In the genomic region with DNA sequence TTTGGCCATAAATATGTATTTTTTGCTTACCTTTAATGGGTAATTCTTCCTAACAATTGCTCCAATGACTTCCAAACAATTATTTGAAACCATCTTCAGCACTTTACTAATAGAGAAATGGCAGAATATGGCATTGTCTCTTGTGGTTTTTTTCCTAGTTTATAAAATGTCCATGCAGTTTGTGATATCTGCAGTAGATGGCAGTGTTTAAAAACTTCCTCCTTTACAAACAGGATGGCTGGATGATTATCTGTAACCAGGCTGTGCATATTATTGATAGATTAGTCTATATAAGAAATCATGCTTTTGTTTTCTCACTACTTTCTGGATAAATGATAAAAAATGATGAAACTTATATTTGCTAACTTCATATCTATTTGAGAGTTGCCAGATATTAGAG, we compare ENCODE assay signal across 13 mouse cellular contexts.
DNase-seq lines count a peak whose midpoint lies in the region; ATAC-seq and TF ChIP-seq lines count a peak whose summit lies in the region.
"Had no signal": no experiment of that assay in that cellular context is flagged by ENCODE, and none has a peak within 500 bp of the region (broad histone marks: within the 10 kb centered on the region; RNA-seq: fewer than 3 reads in every experiment).

No protein-coding gene starts in this region.

- no peak overlapping the region for H3K27ac ChIP-seq in heart, postnatal 0 days (ENCODE audit: low read depth)
- H3K27ac ChIP-seq in liver, postnatal 0 days (ENCODE audit: low read depth): no peak overlapping the region
- H3K27ac ChIP-seq: limb, embryonic 10.5 days had no signal

- CTCF ChIA-PET in Patski (lab: Charles Lee): no interaction called here

- 0 out of 2 replicates have a peak, but pooled peaks cover 7% of the 10 kb centered on the region for H3K9me3 ChIP-seq in heart, postnatal 0 days (replicated peaks; ENCODE audit: control insufficient read depth, low read length)
- no peaks in the 10 kb centered on the region for H3K9me3 ChIP-seq in liver, postnatal 0 days (ENCODE audit: low read length)
- H3K9me3 ChIP-seq: limb, embryonic 10.5 days had no signal

- peak; percentile 40 for TF ChIP-seq CTCF in heart, postnatal 0 days (IDR thresholded peaks at IDR 0.05; ENCODE audit: low read depth)
- TF ChIP-seq CTCF in liver, postnatal 0 days (IDR thresholded peaks at IDR 0.05; ENCODE audit: low read depth): peak; percentile 36; the same call in 1 of the 2 replicates
- peak; percentile 32 for TF ChIP-seq CTCF in Patski (IDR thresholded peaks at IDR 0.05)

- no peak overlapping the region for H3K4me2 ChIP-seq in heart, postnatal 0 days (ENCODE audit: low read depth, low read length)
- H3K4me2 ChIP-seq in liver, postnatal 0 days (ENCODE audit: low read depth, low read length): no peak overlapping the region

- in situ Hi-C loops in Patski (cut with MboI; ENCODE audit: low pct_unique_long_range_greater_than_20kb): loop anchor here (10.0 kb wide), 1 partner anchor 644 kb away; no protein-coding TSS in a partner anchor

- no peaks in the 10 kb centered on the region for H3K36me3 ChIP-seq in heart, postnatal 0 days (replicated peaks; ENCODE audit: control insufficient read depth, insufficient read depth, low read length)
- H3K36me3 ChIP-seq in liver, postnatal 0 days (replicated peaks; ENCODE audit: insufficient read depth, low read length): no peaks in the 10 kb centered on the region
- H3K36me3 ChIP-seq: limb, embryonic 10.5 days had no signal

- no peak overlapping the region for H3K9ac ChIP-seq in heart, postnatal 0 days (replicated peaks; ENCODE audit: low read depth, low read length)
- no peak overlapping the region for H3K9ac ChIP-seq in liver, postnatal 0 days (replicated peaks)

- no peak overlapping the region for H3K4me3 ChIP-seq in heart, postnatal 0 days (ENCODE audit: low read depth, low read length)
- H3K4me3 ChIP-seq in liver, postnatal 0 days (ENCODE audit: low read depth, low read length): no peak overlapping the region
- H3K4me3 ChIP-seq: limb, embryonic 10.5 days; myocyte had no signal

- POLR2A ChIA-PET in Patski (lab: Charles Lee): no interaction called here

- no peak for ATAC-seq in heart, postnatal 0 days (ENCODE audit: insufficient read depth, low read depth)
- no peak for ATAC-seq in liver, postnatal 0 days
- no peak for ATAC-seq in Patski

- no peaks in the 10 kb centered on the region for H3K27me3 ChIP-seq in heart, postnatal 0 days (ENCODE audit: control insufficient read depth, insufficient read depth, low read length)
- H3K27me3 ChIP-seq in liver, postnatal 0 days (ENCODE audit: insufficient read depth, low read length): no peaks in the 10 kb centered on the region
- peaks cover 3% of the 10 kb centered on the region for H3K27me3 ChIP-seq in Patski

- H3K4me1 ChIP-seq in heart, postnatal 0 days (ENCODE audit: control insufficient read depth, insufficient read depth): no peaks in the 10 kb centered on the region
- no peaks in the 10 kb centered on the region for H3K4me1 ChIP-seq in liver, postnatal 0 days (ENCODE audit: insufficient read depth)
- H3K4me1 ChIP-seq: limb, embryonic 10.5 days had no signal

- no peak for DNase-seq in heart, postnatal 0 days (ENCODE audit: low spot score)
- DNase-seq in heart, postnatal 25 days (ENCODE audit: low spot score): no peak
- DNase-seq in liver, postnatal 0 days: no peak
- no peak for DNase-seq in liver
- no peak for DNase-seq in Patski (ENCODE audit: low read depth, low spot score)
- peak; percentile 9 for DNase-seq in retina, postnatal 7 days (ENCODE audit: low read depth, low spot score)
- DNase-seq in right cerebral cortex, postnatal 10 days (ENCODE audit: low spot score in 2 of 2): no peak
- DNase-seq: gastrocnemius, postnatal 10 days; kidney, adult 2 months; lung, postnatal 10 days; right cerebral cortex, postnatal 25 days had no signal

- TF ChIP-seq EP300 in heart, postnatal 0 days (IDR thresholded peaks at IDR 0.05; ENCODE audit: low read depth): no peak
- TF ChIP-seq EP300 in liver, postnatal 0 days (IDR thresholded peaks at IDR 0.05; ENCODE audit: low read depth): no peak

- intact Hi-C loops in heart, postnatal 25 days (cut with DNase I): loop anchor here (2.0 kb wide), 2 partner anchors 584 to 646 kb away; no protein-coding TSS in a partner anchor
